Mouse (Mus musculus): ENCODE results near the gene Stat5a.

GRCm38 (mm10) chr11:100847572-100847971, 11.6 kb upstream of the Stat5a start:
- no peak for TF ChIP-seq EP300 (IDR thresholded peaks at IDR 0.05; ENCODE audit: low read length)
- TF ChIP-seq POLR2A (IDR thresholded peaks at IDR 0.05; ENCODE audit: low read depth, low read length): no peak
- TF ChIP-seq POLR2AphosphoS2 (IDR thresholded peaks at IDR 0.05; ENCODE audit: low read depth, low read length): no peak
- no peak for TF ChIP-seq CTCF (conservative IDR thresholded peaks at IDR 0.05 in 1 of 2, IDR thresholded peaks at IDR 0.05 in 1 of 2; ENCODE audit: low read depth in 2 of 2, low read length in 2 of 2)
- no peak for TF ChIP-seq GABPA (IDR thresholded peaks at IDR 0.05; ENCODE audit: insufficient replicate concordance, low read depth, low read length)
- no peak for TF ChIP-seq E2F4 (IDR thresholded peaks at IDR 0.05; ENCODE audit: insufficient replicate concordance, low read depth, low read length)
- TF ChIP-seq MAFK (IDR thresholded peaks at IDR 0.05; ENCODE audit: insufficient replicate concordance, low read length): no peak
